8 mouse cellular contexts compared by ENCODE assay signal in genomic region chr7:144775804-144776447, GRCm38 (mm10). TPM values are rescaled to one million over a fixed set of nuclear protein-coding genes. Genes with fewer than 3 reads are reported as not detected.
DNase-seq lines count a peak whose midpoint lies in the region; ATAC-seq and TF ChIP-seq lines count a peak whose summit lies in the region.

No protein-coding gene starts in this region.

- no peak overlapping the region for H3K4me2 ChIP-seq in forebrain, postnatal 0 days (ENCODE audit: low read depth)
- no peak overlapping the region for H3K4me2 ChIP-seq in lung, embryonic 15.5 days

- H3K27me3 ChIP-seq in forebrain, postnatal 0 days (ENCODE audit: insufficient read depth, low read length): no peaks in the 10 kb centered on the region
- H3K27me3 ChIP-seq in lung, embryonic 15.5 days: no peaks in the 10 kb centered on the region

- H3K9ac ChIP-seq in ES-E14 (ENCODE audit: insufficient read depth, low read depth, low read length, poor library complexity, severe bottlenecking): no peak overlapping the region
- no peak overlapping the region for H3K9ac ChIP-seq in forebrain, postnatal 0 days
- peak overlapping the region; percentile 17; the same call in 1 of the 2 replicates for H3K9ac ChIP-seq in lung, embryonic 15.5 days

- no peaks in the 10 kb centered on the region for H3K36me3 ChIP-seq in ES-E14 (ENCODE audit: control insufficient read depth, insufficient read depth, low read length, poor library complexity, severe bottlenecking)
- no peaks in the 10 kb centered on the region for H3K36me3 ChIP-seq in forebrain, postnatal 0 days (ENCODE audit: insufficient read depth)
- no peaks in the 10 kb centered on the region for H3K36me3 ChIP-seq in lung, embryonic 15.5 days

- in situ Hi-C loops in ES-E14 (cut with MboI; ENCODE audit: low sequenced_read_pairs in 2 of 2, unreplicated experiment in 2 of 2): loop anchor here in 1 of 2 experiments (10.0 kb wide), 1 partner anchor 191 kb away; the partner anchor contains the start of gene Fadd

- no peak overlapping the region for H3K27ac ChIP-seq in ES-E14 (ENCODE audit: insufficient read depth, low read depth, low read length, poor library complexity, severe bottlenecking)
- H3K27ac ChIP-seq in forebrain, postnatal 0 days (ENCODE audit: low read depth, low read length): no peak overlapping the region
- peak overlapping the region; percentile 53 for H3K27ac ChIP-seq in lung, embryonic 15.5 days

- TF ChIP-seq CTCF in forebrain, postnatal 0 days (IDR thresholded peaks at IDR 0.05; ENCODE audit: low read depth): peak; percentile 96

- H3K4me1 ChIP-seq in ES-E14 (ENCODE audit: control insufficient read depth in 2 of 2, insufficient read depth in 2 of 2, low read length in 2 of 2, poor library complexity in 1 of 2): peaks cover 0 to 8% of the 10 kb centered on the region in 2 experiments; a peak in 1 of 4 replicates
- no peaks in the 10 kb centered on the region for H3K4me1 ChIP-seq in forebrain, postnatal 0 days (ENCODE audit: insufficient read depth)
- peaks cover 20% of the 10 kb centered on the region for H3K4me1 ChIP-seq in lung, embryonic 15.5 days

- no peaks in the 10 kb centered on the region for H3K9me3 ChIP-seq in ES-E14 (ENCODE audit: control insufficient read depth, insufficient read depth, low read depth, low read length)
- H3K9me3 ChIP-seq in forebrain, postnatal 0 days (ENCODE audit: low read length): no peaks in the 10 kb centered on the region
- no peaks in the 10 kb centered on the region for H3K9me3 ChIP-seq in lung, embryonic 15.5 days

- no peak overlapping the region for H3K4me3 ChIP-seq in ES-E14 (ENCODE audit: insufficient read depth in 1 of 2, low read depth in 1 of 2, low read length in 2 of 2, poor library complexity in 1 of 2, severe bottlenecking in 1 of 2)
- no peak overlapping the region for H3K4me3 ChIP-seq in forebrain, postnatal 0 days (ENCODE audit: low read depth, low read length)
- no peak overlapping the region for H3K4me3 ChIP-seq in lung, embryonic 15.5 days

- ATAC-seq in forebrain, postnatal 0 days: peak; percentile 80
- peak; percentile 62; the same call in 1 of the 2 replicates for ATAC-seq in lung, embryonic 15.5 days (ENCODE audit: borderline replicate concordance, extremely low read depth, low FRiP score, low TSS enrichment)

- intact Hi-C loops in heart, postnatal 36 days (cut with DNase I): loop anchor here (1.0 to 10.0 kb wide), 3 partner anchors 191 to 561 kb away; no protein-coding TSS in a partner anchor

- 40% methylated on average over 6 of the region's 6 CpGs for WGBS in forebrain, postnatal 0 days
- WGBS in lung, embryonic 15.5 days: 34% methylated on average over 6 of the region's 6 CpGs

- peak; percentile 84 for DNase-seq in ES-E14 (ENCODE audit: low read depth, low spot score)
- DNase-seq in cerebellum, adult 18-20 months: peak; percentile 74 to 83
- DNase-seq in forebrain, postnatal 0 days: peak; percentile 87
- DNase-seq in heart, postnatal 36 days: peak; percentile 82 to 86
- DNase-seq in layer of hippocampus, adult 8-10 months (ENCODE audit: low spot score in 2 of 2): peak; percentile 64 to 87
- peak; percentile 88 for DNase-seq in ovary, postnatal 10 days (ENCODE audit: low spot score)
- DNase-seq in thymus, postnatal 0 days (ENCODE audit: low spot score): peak; percentile 70

TF ChIP-seq in ES-E14, 5 proteins besides CTCF, POLR2A, EP300 and RAD21:
- TF ChIP-seq ZC3H11A (IDR thresholded peaks at IDR 0.05; ENCODE audit: borderline replicate concordance, low read depth, low read length) (peak; percentile 97), CHD2 (IDR thresholded peaks at IDR 0.05; ENCODE audit: low read depth, low read length) (no peak), HCFC1 (IDR thresholded peaks at IDR 0.05; ENCODE audit: borderline replicate concordance, insufficient read depth, low read length) (no peak), MAFK (IDR thresholded peaks at IDR 0.05; ENCODE audit: insufficient read depth, low read depth, low read length) (no peak), ZNF384 (IDR thresholded peaks at IDR 0.05; ENCODE audit: low read depth, low read length) (no peak)

RNA-seq across cellular contexts. Expression of gene Ano1, which starts 24.2 kb away (rescaled TPM):
- 3.9 and 9.1 TPM in 2 replicates for total RNA-seq in ES-E14 (2012; rRNA removed)
- total RNA-seq in forebrain, postnatal 0 days (2014; rRNA removed): 6.6 and 8.2 TPM in 2 replicates
- polyA plus RNA-seq in forebrain, postnatal 0 days (2015; fragmentation: Nextera tagmentation; extraction: Ambion mirVana): 3.1 and 4.6 TPM in 2 replicates
- 10 to 100 TPM; 10.5 to 11.3 TPM for total RNA-seq in heart, postnatal 36 days (2021)
- 1 to 10 TPM; 2.8 to 7.6 (median 3.9) TPM for total RNA-seq in layer of hippocampus, adult 8-10 months (2022)
- 76.2 and 90.2 TPM in 2 replicates for polyA plus RNA-seq in lung, embryonic 15.5 days (2015; fragmentation: Nextera tagmentation; extraction: Ambion mirVana)
- polyA plus RNA-seq in thymus, postnatal 0 days (2015; fragmentation: Nextera tagmentation; extraction: Ambion mirVana): 1.3 TPM in 2 replicates
